ENCODE assay signal across 8 mouse cellular contexts in genomic region chr6:100143586-100144301, GRCm38 (mm10).
DNase-seq lines count a peak whose midpoint lies in the region; ATAC-seq and TF ChIP-seq lines count a peak whose summit lies in the region.

No protein-coding gene starts in this region.

- TF ChIP-seq EP300 in CH12.LX (IDR thresholded peaks at IDR 0.05; ENCODE audit: low read length), result no peak

- H3K9ac ChIP-seq in CH12.LX (ENCODE audit: insufficient read depth, low read depth), result no peak overlapping the region
- H3K9ac ChIP-seq in liver, embryonic 15.5 days, result no peak overlapping the region
- peak overlapping the region; percentile 38; the same call in 1 of the 2 replicates for H3K9ac ChIP-seq in neural tube, embryonic 13.5 days

- in situ Hi-C loops in CH12.LX (cut with MboI; ENCODE audit: low pct_ligation_motif_present, low pct_unique_long_range_greater_than_20kb, low sequenced_read_pairs), result no loop called here

- no peak for TF ChIP-seq CTCF in CH12.LX (conservative IDR thresholded peaks at IDR 0.05 in 1 of 2, IDR thresholded peaks at IDR 0.05 in 1 of 2; ENCODE audit: low read depth in 2 of 2, low read length in 2 of 2)
- no peak for TF ChIP-seq CTCF in layer of hippocampus, adult 2 months (conservative IDR thresholded peaks at IDR 0.05)

- no peak overlapping the region for H3K4me3 ChIP-seq in CH12.LX (replicated peaks in 1 of 3; ENCODE audit: low read depth in 2 of 3, low read length in 2 of 3, poor library complexity in 1 of 3)
- peak overlapping the region; percentile 13; the same call in 1 of the 2 replicates for H3K4me3 ChIP-seq in layer of hippocampus, adult 2 months
- H3K4me3 ChIP-seq in liver, embryonic 15.5 days (replicated peaks), result no peak overlapping the region
- peak overlapping the region; percentile 5; the same call in 1 of the 2 replicates for H3K4me3 ChIP-seq in neural tube, embryonic 13.5 days

- peaks cover 32 to 86% of the 10 kb centered on the region in 2 experiments for H3K4me1 ChIP-seq in CH12.LX (ENCODE audit: control insufficient read depth in 1 of 2, insufficient read depth in 2 of 2)
- peaks cover 29% of the 10 kb centered on the region for H3K4me1 ChIP-seq in liver, embryonic 15.5 days (replicated peaks)
- peaks cover 52% of the 10 kb centered on the region for H3K4me1 ChIP-seq in neural tube, embryonic 13.5 days (replicated peaks)

- no peaks in the 10 kb centered on the region for H3K9me3 ChIP-seq in CH12.LX (replicated peaks; ENCODE audit: low read length)
- H3K9me3 ChIP-seq in liver, embryonic 15.5 days (replicated peaks), result no peaks in the 10 kb centered on the region
- H3K9me3 ChIP-seq in neural tube, embryonic 13.5 days, result no peaks in the 10 kb centered on the region

- TF ChIP-seq POLR2A in CH12.LX (IDR thresholded peaks at IDR 0.05; ENCODE audit: low read depth, low read length), result no peak

- dilution Hi-C loops in CH12.LX (cut with MboI; ENCODE audit: extremely low pct_ligation_motif_present, extremely low pct_unique_long_range_greater_than_20kb, low sequenced_read_pairs), result no loop called here

- no peak overlapping the region for H3K27ac ChIP-seq in CH12.LX (ENCODE audit: insufficient read depth, low read depth)
- H3K27ac ChIP-seq in layer of hippocampus, adult 2 months, result peak overlapping the region; percentile 59
- H3K27ac ChIP-seq in liver, embryonic 15.5 days (replicated peaks), result no peak overlapping the region
- peak overlapping the region; percentile 61 for H3K27ac ChIP-seq in neural tube, embryonic 13.5 days (replicated peaks)

- no peak for ATAC-seq in liver, embryonic 15.5 days (ENCODE audit: insufficient read depth)
- peak; percentile 59 for ATAC-seq in neural tube, embryonic 13.5 days (ENCODE audit: low read depth)
- ATAC-seq in activated CD4-positive, CD25-positive, alpha-beta regulatory T cell, adult 4 months, result no peak

- no peaks in the 10 kb centered on the region for H3K36me3 ChIP-seq in CH12.LX (replicated peaks in 1 of 2; ENCODE audit: control insufficient read depth in 1 of 2, insufficient read depth in 1 of 2, low read length in 1 of 2)
- H3K36me3 ChIP-seq in liver, embryonic 15.5 days (replicated peaks), result no peaks in the 10 kb centered on the region
- no peaks in the 10 kb centered on the region for H3K36me3 ChIP-seq in neural tube, embryonic 13.5 days

- DNase-seq in CH12.LX (ENCODE audit: extremely low read depth), result no peak
- peak; percentile 85 for DNase-seq in cerebellum, adult 9-11 months
- peak; percentile 63 to 67 for DNase-seq in frontal cortex, postnatal 14 days (ENCODE audit: low spot score in 2 of 2)
- DNase-seq in heart, postnatal 4 days, result peak; percentile 81
- DNase-seq in layer of hippocampus, adult 2 months (ENCODE audit: low spot score in 2 of 2), result peak; percentile 78 to 86

- no peaks in the 10 kb centered on the region for H3K79me2 ChIP-seq in CH12.LX (replicated peaks; ENCODE audit: control insufficient read depth, extremely low read depth, insufficient read depth, poor library complexity, severe bottlenecking)

- 21% methylated on average over 16 of the region's 16 CpGs for WGBS in liver, embryonic 15.5 days (ENCODE audit: insufficient replicate concordance)
- WGBS in neural tube, embryonic 13.5 days, result under 1% methylated on average over 16 of the region's 16 CpGs

- no peak overlapping the region for H3K4me2 ChIP-seq in CH12.LX (ENCODE audit: insufficient read depth, low read depth, poor library complexity, severe bottlenecking)
- H3K4me2 ChIP-seq in liver, embryonic 15.5 days, result peak overlapping the region; percentile 33
- H3K4me2 ChIP-seq in neural tube, embryonic 13.5 days, result peak overlapping the region; percentile 41

- no peaks in the 10 kb centered on the region for H3K27me3 ChIP-seq in CH12.LX (replicated peaks)
- H3K27me3 ChIP-seq in liver, embryonic 15.5 days, result no peaks in the 10 kb centered on the region
- H3K27me3 ChIP-seq in neural tube, embryonic 13.5 days, result peaks cover 56% of the 10 kb centered on the region

- TF ChIP-seq RAD21 in CH12.LX (IDR thresholded peaks at IDR 0.05; ENCODE audit: low read depth, low read length), result no peak

TF ChIP-seq in CH12.LX, 34 proteins besides CTCF, POLR2A, EP300 and RAD21:
- TF ChIP-seq MAX (IDR thresholded peaks at IDR 0.05; ENCODE audit: low read length), result no peak
- peak; percentile 38 for TF ChIP-seq ELF1 (IDR thresholded peaks at IDR 0.05; ENCODE audit: low read depth, low read length)

Comparison
In these comparisons a context has a peak if more than half of its experiments do, and no peak if none do; other contexts are left out.
1. H3K27ac ChIP-seq: peak in layer of hippocampus, adult 2 months (single experiment) and neural tube, embryonic 13.5 days (single experiment); none in CH12.LX (single experiment) and liver, embryonic 15.5 days (single experiment).
2. H3K4me3 ChIP-seq: peak in layer of hippocampus, adult 2 months (single experiment) and neural tube, embryonic 13.5 days (single experiment); none in CH12.LX (0 of 3) and liver, embryonic 15.5 days (single experiment).